Mouse (Mus musculus): ENCODE data around the gene Dbh. TPM values are rescaled to one million over a fixed set of nuclear protein-coding genes. Genes with fewer than 3 reads are reported as not detected.
A peak's percentile ranks its signal among the peaks of the same experiment; 100 is the strongest.

Gene Dbh
- not detected for total RNA-seq (2022)

DNA sequence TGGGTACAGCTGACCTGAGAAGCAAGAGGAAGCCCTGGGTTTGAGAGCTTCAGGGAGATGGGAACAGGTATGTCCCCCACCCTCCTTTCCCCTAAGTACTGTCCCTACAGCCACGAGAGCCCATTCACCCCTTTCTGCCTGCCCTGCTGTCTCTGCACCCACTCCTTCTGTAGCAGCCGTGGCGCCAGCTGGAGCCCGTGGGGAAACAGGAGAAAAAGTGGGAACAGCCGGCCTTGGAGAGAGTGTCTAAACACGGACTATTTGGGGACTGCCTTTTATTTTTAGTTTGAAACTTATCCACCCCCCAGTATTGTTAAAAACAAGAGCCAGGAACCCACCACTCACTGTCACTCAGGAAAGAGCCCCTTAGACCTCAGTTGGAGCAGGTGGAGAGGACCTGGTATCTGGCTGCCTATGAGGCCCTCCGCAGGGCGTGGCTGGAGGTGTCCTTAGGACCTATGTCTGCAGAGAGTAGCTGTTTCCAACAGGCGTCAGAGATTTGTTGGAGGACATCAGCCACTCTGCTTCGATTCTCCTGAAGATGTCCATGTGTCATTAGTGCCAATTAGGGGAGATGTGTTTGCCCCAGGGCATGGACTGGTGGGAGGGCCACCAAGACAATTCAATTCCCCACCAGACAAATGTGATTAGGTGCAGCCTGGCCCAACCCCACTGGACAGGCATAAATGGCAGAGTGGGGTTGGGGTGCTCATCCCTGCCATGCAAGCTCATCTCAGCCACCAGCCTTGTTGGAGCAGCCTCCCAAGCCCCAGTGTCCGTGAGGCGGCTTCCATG is at the start of gene Dbh:
Gene Dbh, plus strand, starts transcription at position 438 of the 795 bp plus-strand sequence.
- DNase-seq (ENCODE audit: low spot score in 2 of 2): no peak

DNA sequence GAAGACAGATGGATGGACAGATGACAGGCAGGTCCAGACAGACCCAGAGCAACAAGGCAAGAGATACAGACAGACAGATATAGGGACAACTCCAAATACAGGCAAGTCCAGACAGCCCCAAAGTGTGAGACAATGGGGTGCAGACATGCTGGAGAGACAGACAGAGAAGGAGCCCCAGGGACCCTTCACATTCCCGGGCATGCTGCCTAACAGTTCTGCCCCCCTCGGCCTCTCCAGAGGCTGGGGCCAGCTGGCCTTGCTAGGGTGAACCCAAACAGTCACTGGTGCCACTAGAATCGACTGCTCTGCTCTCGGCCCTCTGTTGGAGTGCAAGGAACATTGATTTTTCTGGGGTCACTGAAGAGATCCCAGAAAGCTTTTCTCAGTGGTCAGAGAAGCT is 46.6 kb upstream of the Dbh start:
- DNase-seq (ENCODE audit: low spot score in 2 of 2): no peak

DNA sequence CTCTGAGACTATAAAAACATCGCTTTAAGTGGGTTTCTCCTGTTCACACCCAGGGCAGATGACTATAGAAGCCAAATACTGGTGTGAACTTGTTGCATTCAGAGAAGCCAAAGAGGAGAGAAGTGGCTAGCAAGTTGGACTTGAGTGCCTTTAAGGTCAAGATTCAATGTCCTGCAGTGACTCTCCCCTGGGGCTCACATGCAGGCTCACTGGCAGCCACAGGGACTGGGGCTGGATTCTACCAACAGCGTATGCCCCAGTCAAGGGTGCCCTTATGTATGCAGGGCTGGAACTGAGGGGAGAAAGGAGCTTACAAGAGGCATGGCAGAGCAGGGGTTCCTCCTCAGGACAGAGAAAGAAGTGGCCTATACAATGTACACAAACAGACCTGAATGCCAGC is 45.3 kb upstream of the Dbh start:
- DNase-seq (ENCODE audit: low spot score in 2 of 2): no peak

DNA sequence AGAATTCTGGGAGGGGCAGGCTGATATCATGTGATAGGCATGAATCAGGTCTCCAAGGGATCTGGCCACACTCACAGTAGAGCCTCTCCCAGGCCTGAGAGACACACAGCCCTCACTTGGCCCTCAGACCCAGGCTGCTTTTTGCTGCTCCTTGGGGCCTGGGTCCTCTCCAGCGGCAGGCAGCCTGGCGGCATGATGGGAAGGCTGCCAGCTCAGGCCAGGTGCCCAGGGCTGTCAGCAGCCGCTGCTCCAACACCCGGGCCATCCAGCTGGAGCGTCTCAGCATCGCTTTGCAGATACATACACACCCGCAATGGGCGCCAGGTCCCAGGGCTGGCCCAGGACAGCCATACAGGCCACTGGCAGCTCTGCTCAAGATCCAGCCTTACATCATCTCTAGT is 44.8 kb upstream of the Dbh start:
- DNase-seq (ENCODE audit: low spot score in 2 of 2): peak in 1 of 2 experiments; percentile 55

DNA sequence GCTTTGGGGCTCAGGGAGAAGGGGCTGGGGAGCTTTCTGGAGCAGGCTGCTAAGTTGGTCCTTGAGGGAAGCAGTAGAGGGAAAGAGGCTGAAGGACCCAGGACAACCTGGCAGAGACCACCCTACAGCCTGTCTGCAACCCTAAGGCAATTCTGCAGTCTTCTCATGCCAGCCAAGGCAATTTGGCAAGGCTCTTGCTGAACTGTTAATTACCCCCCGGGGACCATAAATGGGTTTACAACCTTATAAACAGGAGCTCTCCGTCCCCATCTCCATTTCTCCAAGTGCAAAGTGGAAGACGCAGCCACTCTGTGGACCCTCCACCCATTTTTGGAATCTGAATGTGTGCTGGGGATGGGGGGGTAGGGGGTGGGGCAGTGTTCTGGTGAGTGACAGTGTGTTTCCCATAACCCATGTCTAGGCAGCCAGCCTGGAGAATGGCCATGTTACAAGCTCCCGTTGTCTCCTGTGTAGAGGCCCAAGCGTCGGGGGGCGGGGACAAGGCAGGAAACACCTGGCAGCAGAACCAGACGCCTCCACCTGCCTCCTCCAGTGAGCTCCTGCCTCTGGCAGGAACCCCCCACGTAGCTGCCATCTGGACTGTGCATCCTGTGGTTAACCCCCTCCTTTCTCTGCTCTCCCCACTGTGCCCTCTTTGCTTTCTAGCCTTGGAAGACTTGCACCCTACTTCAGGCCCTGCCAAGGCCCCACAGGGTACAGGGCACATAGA is 43.2 kb upstream of the Dbh start:
- no peak for DNase-seq (ENCODE audit: low spot score in 2 of 2)

DNA sequence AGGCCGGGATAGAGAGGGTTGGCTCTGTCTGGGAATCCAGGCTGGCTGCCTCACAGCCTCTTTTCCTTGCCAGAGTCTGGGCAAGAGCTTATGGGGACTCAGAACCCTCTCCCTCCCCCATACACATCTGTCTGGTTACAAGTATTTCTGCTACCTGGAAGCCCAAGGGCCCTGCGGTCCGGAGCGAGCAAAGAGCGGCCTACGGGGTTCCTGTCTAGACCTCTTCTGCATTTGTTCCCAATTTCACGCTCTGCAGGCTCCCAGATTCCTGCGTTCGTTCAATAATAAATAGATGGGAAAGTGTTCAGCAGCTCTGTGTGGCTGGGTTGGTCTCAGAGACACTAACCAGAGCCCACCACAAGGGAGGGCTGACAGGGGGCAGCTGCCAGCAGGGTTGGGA is 42.5 kb upstream of the Dbh start:
- no peak for DNase-seq (ENCODE audit: low spot score in 2 of 2)

DNA sequence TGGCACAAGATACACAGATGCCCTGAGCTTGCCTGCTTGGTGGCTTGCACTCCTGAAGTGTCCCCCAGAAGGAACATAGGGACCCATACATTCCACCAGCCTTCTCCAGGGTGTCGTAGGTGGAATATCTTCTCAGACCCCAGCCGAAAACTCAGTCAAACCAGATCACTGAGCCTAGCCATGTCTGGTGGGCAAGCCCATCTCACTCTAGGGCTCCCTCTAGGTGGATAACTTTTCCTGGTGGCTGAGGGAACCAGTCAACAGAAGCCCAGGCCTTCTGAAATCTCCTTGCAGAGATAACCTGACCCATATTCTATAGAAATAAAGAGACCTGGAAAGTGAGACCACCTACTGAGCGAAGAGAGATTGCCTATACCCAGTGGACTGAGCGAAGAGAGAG is 41.9 kb upstream of the Dbh start:
- no peak for DNase-seq (ENCODE audit: low spot score in 2 of 2)

DNA sequence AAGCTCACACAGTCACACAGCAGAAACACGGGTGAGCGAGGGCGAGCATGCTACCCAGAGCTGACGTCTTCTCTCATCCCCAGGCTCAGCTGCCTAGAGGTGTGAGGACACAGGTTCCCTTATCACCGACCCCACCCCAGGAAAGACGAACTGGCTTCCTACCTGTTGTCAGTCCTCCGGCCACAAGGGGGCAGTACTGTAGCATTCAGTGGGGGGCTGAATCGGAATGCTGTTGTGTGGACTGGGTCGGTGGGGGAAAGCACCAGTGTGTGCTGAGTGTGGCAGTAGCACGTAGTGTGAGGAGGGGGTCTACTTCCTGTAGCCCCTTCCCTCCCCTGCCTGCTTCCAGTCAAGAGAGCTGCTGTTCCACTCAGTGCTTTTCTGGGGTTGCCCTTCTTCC is 39.1 kb upstream of the Dbh start:
- peak; percentile 12 to 20 for DNase-seq (ENCODE audit: low spot score in 2 of 2)

DNA sequence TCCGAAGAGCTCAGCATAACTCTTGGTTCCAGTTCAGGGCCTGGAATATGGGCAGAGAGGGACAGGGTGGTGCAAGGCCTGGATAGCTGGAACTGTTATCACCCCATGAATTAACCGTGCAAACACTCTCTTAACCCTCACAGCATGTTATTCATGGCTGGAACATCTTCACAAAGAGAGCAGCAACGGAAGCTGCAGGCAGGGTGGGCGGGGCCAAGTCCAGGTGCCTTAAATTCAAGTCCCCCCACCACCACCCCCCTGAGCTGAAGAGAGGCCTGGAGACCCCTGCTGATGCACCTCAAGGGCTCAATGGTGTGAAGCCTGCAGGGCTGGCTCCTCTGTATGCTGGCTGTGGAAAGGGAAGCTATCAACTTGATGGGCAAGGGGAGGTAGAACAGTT is 38.5 kb upstream of the Dbh start:
- no peak for DNase-seq (ENCODE audit: low spot score in 2 of 2)

DNA sequence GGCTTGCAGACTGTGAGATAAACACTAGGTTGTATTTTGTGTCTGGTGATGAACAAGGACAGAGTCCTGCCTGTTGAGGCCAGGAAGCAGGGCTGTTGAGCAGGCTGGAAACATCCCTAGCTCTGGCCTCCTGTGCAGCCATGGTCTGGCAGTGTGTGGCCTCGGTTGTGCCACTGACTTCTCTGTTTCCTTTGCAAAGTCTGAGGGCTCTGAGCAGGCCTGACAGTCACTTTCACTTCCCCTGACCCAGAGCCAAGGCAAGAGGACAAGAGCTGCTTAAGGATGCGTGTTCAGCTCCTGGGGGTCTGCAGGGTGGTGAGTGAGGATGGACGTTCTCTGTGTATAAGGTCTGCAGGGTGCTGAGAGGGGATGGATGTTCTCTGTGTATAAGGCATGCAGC is 36.0 kb upstream of the Dbh start:
- DNase-seq (ENCODE audit: low spot score in 2 of 2): no peak

DNA sequence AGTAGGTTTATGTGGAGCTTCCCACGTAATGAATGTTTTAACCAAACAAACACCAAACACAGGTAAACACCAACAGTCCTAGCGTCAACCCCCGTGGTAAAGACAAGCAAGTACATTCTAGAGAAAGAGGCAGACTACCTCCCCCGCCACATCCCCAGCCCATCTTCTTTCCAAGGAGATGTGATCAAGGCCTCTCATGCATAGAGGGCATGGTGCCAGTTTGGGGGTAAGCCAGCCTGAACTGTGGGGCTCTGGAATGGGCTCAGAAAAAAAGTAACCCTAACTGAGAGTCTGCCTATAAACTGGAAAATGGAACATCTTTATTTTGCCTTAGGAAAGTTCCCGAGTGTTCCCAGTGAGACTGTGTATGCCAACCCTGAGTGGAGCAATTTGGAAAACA is 29.1 kb upstream of the Dbh start:
- DNase-seq (ENCODE audit: low spot score in 2 of 2): no peak

DNA sequence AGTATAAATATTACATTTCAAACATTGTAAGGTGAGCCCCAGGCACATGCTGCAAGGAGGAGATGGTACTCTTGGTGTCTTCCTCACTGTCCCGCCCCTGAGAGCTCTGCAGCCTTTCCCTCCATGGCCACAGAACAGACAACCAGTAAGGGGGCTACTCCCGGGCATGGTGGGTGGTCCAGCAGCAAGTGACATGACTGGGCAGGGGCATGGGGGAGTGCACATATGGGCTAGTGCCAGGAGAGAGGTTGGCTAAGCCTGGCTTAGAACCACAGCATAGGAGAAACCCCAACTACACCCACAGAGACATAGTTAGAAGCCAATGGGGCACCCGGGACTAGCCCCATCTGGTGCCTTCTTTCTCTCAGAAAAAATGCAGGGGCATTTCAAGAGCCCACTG is 28.7 kb upstream of the Dbh start:
- no peak for DNase-seq (ENCODE audit: low spot score in 2 of 2)

DNA sequence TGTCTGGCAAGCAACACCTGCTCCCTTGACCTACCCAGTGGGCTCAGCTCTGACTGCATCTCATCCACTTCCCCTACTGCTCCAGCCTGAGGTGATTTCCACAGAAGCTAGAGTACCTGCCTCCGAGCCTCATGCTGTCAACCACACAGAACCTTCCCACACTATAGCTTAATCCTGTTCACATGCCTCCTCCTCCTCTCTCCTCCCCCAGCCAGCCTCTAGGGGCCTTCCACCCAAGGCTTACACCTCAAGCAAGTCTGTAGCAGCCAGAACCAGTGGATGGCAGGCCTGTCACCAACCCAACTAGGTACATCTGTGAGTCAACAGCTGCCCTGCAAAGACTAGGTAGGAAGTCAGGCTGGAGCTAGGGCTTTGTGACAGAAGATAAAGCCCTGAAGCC is 28.2 kb upstream of the Dbh start:
- no peak for DNase-seq (ENCODE audit: low spot score in 2 of 2)

DNA sequence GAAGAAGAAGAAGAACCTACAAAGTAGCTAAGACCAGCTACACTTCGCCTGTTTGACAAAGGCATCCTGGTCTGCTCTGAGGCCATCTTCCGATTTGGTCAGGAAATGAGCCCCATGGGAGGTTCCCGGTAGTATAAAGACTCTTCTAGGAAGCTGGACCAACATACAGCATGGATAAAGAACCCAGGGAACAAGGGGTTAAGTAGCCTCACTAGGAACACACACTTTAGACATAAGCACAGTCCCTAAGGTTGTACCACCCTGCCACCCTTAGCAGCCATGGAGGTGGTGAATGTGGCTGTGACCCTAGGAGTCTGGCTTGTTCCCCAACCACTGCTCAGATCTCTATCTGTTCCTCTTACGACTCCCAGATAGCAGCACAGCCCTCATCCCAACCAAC is 26.7 kb upstream of the Dbh start:
- no peak for DNase-seq (ENCODE audit: low spot score in 2 of 2)

DNA sequence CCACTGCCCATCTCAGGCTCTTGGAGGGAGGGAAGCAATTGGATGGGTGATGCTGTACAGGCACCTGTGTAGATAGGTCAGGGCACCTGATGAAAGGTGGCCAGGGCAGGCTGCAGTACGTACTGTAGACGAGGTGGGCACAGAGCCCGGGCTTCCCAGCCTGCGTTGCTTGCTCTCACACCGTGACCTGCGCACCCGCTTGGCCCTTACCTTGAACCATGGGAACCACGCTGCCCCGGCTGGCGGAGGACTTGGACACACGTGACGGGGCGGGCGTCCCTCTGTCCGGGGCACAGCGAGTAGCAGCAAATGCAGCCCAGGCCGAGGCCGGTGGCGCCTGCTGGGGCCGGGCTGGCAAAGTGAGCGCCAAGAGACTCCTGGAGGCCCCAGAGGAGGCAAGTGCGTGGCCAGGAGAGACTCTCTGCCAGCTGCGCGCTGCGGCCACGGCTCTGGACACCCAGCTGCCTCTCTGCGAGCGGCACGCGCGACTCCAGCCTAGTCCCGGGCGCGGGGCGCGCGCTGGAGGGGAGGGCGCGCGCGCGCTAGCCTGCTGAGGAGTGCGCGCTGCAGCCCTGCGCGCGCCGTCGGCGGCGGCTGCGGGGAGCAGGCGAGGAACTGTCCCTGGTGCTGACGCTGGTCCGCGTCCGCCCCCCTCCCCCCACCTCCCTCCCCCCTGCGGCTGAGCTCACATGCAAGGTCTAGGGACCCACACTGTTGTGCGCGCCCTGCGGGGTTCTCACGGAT is 22.9 kb upstream of the Dbh start, which contains the start of gene Fam163b:
Gene Fam163b, minus strand, starts transcription at position 542 of the 744 bp plus-strand sequence.
- DNase-seq (ENCODE audit: low spot score in 2 of 2): no peak

DNA sequence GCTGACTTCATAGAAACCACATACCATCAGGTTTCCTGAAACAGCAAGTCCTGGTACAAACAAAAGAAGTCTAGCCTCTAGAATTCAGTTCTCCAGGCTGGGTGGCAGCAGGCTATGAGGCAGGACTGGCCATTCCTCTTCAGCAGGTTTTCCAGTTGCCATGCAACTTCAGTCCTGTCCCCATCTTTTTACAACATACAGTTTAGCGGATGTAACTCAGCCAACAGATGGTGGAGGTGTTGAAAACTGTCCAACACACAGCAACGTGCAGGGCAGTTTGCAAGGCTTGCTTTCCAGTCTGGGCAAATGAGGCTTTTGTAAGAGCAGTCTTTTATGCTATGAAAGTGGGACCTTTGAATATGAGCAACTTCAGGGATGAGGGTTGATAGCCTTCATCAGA is 20.1 kb upstream of the Dbh start:
- DNase-seq (ENCODE audit: low spot score in 2 of 2): no peak

DNA sequence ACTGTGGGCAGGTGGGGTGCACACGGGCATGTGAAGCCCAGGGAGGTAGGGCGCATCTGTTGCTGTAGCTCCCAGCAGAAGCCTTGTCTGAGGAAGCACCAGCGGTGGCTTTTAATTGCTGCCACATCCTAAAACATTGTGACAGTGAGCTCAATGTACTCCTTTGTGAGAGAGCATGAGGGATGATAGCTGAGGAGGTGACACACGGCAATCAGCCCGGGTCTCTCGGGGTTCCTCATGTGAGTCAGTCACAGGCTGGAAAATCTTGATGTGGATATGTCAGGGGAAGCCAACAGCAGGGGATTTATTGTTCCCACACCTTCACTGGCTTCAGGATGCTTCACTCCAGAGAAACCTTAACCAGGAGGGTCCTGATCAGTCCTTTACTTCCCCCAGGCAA is 18.2 kb upstream of the Dbh start:
- DNase-seq (ENCODE audit: low spot score in 2 of 2): no peak

DNA sequence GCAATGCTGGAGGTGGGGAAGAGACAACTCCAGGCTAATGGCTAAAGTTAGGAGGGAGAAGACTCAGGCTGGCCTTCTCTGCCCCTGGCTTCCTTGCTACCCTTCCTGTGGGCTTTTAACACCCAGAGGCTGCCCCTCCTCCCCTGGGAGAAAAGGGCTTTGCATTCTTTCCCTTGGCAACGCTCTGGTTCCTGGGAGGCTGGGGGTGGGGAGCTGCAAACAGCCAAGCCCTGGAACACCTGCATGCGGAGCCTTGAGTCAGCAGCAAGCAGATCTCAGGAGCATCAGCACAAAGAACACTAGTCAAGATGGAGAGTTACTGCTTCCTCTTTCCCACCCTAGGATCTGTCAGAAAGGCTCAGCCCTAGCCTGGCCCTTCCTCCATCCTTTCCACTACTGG is 15.6 kb upstream of the Dbh start:
- DNase-seq (ENCODE audit: low spot score in 2 of 2): no peak

DNA sequence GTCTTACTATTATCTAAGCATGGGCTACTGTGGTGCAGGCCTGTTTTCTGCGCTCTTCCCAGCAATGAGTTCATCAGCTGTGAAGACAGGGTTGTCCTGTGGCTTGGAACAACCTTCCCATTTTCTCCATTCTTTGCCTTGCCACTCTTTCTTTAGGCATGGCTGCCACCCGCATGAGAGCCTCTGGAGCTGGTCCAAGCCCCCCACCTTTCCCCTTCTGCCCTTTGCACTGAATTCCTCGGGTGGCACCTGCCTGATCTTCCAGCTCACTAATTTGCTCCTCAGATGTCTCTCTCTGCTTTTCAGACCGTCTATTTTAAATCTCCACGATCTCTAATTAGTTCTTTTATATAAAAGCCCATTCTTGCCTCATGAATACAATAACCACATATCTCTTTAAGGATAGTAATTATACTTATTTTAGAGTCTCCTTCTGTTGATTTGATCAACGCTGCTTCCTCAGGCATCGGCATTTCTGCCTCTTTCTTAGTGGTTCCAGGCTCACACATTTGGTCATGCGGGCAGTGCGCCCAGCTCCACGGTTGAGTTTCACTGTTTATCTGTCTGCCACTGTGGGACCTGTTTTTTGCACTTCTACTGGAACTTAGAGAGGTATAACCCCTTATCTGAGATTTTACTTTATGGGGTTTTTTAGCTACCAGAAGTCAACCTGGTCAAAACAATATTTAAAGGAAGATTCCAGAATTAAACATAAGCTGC is 10.4 kb upstream of the Dbh start:
- DNase-seq (ENCODE audit: low spot score in 2 of 2): no peak

DNA sequence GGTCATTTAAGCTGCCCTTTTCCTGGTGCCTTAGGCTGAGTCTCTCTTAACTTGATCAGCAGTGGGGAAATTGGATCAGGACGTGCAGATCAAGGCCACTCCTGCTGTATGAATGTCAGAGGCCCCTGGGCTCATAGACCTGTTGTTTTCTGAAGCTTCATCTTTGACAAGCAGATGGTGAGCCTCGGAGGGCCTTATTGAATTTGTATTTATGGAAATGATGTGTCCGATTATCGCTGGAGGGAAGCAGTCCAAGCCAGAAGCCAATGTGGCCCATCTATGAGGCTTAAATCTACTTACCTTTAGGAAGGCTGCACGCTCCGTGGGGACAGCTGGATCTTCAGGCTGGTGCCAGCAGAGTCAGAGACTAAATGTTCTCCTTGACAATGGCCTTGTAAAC is 8.4 kb upstream of the Dbh start:
- no peak for DNase-seq (ENCODE audit: low spot score in 2 of 2)

DNA sequence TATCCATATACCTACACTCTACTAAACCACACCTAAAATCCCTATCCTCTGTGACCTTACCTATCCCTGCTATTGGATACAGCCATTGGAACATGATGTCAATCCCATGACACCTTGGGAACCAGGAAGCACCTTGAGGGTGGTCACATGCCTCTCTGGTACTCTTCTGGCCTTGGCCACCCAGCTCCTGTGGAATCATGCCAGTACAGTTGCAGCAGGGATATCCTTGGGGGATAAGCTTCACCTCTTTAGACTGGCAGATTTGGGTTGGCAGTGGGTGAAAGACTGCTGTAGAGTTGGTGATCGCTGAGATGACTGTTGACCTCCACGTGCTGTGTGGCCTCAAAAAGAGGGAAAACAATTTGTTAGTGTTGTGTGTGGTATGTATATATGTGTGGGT is 3.5 kb upstream of the Dbh start:
- DNase-seq (ENCODE audit: low spot score in 2 of 2): no peak

DNA sequence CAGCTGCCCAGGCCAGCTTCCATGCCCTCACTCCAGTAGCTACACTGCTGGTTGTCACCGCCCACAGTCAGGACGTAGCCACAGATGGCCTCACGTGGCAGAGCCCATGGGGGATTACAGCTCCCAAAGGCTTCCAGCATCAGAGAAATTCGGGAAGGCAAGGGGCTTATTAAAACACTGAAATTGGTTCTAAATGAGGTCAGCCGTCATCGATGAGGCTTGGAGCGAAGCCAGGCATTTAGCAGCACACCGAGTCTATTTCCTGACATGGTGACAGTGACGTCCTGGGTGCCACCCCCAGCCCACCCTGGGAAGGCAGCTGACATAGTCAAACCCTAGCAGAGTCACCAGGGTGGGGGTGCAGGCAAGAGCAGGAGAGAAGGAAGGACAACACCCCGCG is 2.4 kb upstream of the Dbh start:
- DNase-seq (ENCODE audit: low spot score in 2 of 2): no peak
